Mouse (Mus musculus): ENCODE data around the gene Wdr20. TPM values are rescaled to one million over a fixed set of nuclear protein-coding genes. Genes with fewer than 3 reads are reported as not detected.

Gene Wdr20
- 10 to 100 TPM; 71.5 to 83.1 TPM for polyA plus RNA-seq (2017; shearing (Covaris generic))

GRCm38 (mm10) chr12:110737170-110738157, at the start of gene Wdr20:
Gene Wdr20 (plus strand): TSS chr12:110737944.

GRCm38 (mm10) chr12:110702556-110702955, 35.2 kb upstream of the Wdr20 start, which contains the start of gene Hsp90aa1:
Gene Hsp90aa1 (minus strand): TSS chr12:110702728.

DNA sequence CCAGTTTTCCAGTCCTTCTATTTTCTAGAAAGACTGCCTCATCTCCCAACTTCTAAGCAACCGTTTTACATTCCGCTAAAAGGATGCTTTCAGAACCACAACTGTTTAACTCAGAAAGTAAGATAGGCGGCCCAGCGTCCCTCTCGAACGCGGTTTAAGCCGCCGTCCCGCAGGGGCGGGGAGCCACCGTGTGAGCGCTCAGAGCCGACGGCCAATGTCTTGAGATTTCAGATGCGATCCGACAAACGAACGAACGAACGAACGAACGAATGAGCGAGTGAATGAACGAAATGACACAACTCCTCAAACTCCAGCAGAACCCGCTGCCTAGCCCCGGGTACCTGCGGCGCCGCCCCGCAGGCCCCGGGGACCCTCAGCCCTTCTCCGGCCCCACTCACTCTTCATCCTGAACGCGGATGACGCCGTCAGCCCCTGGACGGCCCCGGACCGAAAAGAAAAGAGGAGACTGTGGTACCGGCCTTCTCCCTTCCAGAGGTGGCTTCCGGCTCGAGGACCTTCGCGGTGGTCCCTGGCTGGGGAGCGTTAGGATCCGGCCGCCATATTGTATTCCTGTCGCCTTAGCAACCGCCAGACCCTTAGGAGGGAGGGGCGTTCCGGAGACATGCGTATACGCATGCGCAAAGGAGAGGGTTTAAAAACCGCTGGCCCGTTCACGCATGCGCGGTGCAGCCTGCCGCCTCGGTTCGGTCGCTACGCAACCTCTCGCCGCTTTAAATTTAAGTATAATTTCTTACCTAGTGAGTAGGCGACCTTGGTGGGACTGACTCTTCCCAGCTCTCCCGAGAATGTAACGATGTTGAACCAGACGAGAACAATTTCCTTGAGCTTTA, 102.8 kb downstream of the Wdr20 start, which contains the start of gene Mok:
Gene Mok, minus strand, starts transcription at position 592 of the 851 bp plus-strand sequence.

DNA sequence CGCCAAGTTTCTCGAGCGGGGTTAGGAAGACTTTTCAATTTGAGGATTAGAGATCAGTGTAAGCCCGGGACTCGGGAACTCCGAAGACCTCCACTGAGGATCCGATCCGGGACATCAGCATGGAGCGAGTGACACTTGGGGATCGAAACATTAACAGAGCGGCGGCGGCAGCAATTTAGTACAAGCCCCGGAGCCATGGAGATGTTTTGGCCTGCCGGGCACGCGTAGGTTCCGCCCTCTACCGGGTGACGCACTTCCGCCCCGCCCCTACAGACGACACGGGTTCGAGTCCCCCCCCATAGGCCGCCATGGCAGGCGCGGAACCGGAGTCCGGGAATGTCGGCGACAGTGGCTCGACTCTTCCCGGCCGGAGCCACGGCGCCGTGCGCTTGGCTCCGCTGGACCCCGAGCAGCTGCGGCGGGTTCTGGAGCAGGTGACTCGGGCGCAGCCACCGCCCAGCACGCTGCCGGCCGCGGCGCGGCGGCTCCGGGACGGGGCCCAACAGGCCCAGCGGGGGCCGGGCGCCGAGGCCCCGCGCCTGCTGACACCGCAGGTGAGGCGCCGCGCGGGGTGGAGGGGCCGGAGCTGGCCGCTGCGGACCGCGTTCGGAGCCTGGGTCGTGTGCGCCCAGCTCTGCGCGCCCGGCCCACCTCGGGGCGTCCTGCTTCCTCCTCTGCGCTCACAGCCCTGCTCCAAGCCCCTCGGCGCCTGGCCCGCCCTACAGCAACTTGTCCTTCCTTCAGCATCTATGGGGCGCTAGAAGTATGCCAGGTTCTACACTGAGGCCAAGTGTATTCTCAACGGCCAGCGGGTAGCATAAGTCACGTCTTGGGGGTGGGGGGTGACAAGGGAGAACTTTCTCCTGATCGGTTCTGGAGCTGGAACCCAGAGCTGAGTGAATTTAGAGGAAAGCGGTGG, 112.5 kb downstream of the Wdr20 start, which contains the start of gene Zfp839:
Gene Zfp839, plus strand, starts transcription at position 244 of the 919 bp plus-strand sequence.

Other genes starting within 250 kb of the Wdr20 start
- 10 to 100 TPM; 24.8 to 31.2 TPM for gene Dync1h1, start 136.5 kb upstream of the Wdr20 start, polyA plus RNA-seq (2017; shearing (Covaris generic))
- under 1 TPM; 0.17 to 0.50 TPM for gene 1700001K19Rik, start 55.3 kb upstream of the Wdr20 start, polyA plus RNA-seq (2017; shearing (Covaris generic))
- 100 to 1,000 TPM; 441 to 452 TPM for gene Hsp90aa1, start 35.2 kb upstream of the Wdr20 start, polyA plus RNA-seq (2017; shearing (Covaris generic))
- gene Mok, start 103.0 kb downstream of the Wdr20 start, polyA plus RNA-seq (2017; shearing (Covaris generic)), result 1 to 10 TPM in 1 of 2 experiments, not detected in 1; 1.7 TPM
- 1 to 10 TPM; 1.3 to 6.3 TPM for gene Zfp839, start 112.3 kb downstream of the Wdr20 start, polyA plus RNA-seq (2017; shearing (Covaris generic))
- 10 to 100 TPM; 31.9 to 38.5 TPM for gene Cinp, start 151.2 kb downstream of the Wdr20 start, polyA plus RNA-seq (2017; shearing (Covaris generic))
- gene Tecpr2, start 151.3 kb downstream of the Wdr20 start, polyA plus RNA-seq (2017; shearing (Covaris generic)), result 1 to 10 TPM; 2.4 to 3.4 TPM
- 1 to 10 TPM; 5.3 to 6.9 TPM for gene Ankrd9, start 241.1 kb downstream of the Wdr20 start, polyA plus RNA-seq (2017; shearing (Covaris generic))